Mouse (Mus musculus): ENCODE data around the gene Elovl5. TPM values are rescaled to one million over a fixed set of nuclear protein-coding genes. Genes with fewer than 3 reads are reported as not detected.

Gene Elovl5
- total RNA-seq, 4 experiments from 2014 or later = 66.5 to 83.2 (median 75.9) TPM

Other genes with a start within 250 kb of the Elovl5 start
- gene Gclc, start 162.8 kb upstream of the Elovl5 start, total RNA-seq (2022) = 10 to 100 TPM; 44.5 to 49.5 (median 47.1) TPM
- gene Gcm1, start 134.6 kb downstream of the Elovl5 start, total RNA-seq (2022) = not detected
- gene Fbxo9, start 191.7 kb downstream of the Elovl5 start, total RNA-seq (2022) = 100 to 1,000 TPM in 1 of 4 experiments, 10 to 100 TPM in 3; 89.9 to 102 (median 97.3) TPM
- 10 to 100 TPM; 18.6 to 20.7 (median 19.9) TPM for gene Ick, start 191.8 kb downstream of the Elovl5 start, total RNA-seq (2022)

Measured in layer of hippocampus, adult 8-10 months (tissue).